ENCODE assay signal across 16 mouse cellular contexts in genomic region chr2:103684431-103684830, GRCm38 (mm10).
A peak's percentile ranks its signal among the peaks of the same experiment; 100 is the strongest.
DNase-seq lines count a peak whose midpoint lies in the region; ATAC-seq lines count a peak whose summit lies in the region.
"Had no signal": no experiment of that assay in that cellular context is flagged by ENCODE, and none has a peak within 500 bp of the region (broad histone marks: within the 10 kb centered on the region; RNA-seq: fewer than 3 reads in every experiment).

No protein-coding gene starts in this region.

- peaks cover 32% of the 10 kb centered on the region for H3K4me1 ChIP-seq in heart, embryonic 13.5 days
- H3K4me1 ChIP-seq in embryonic facial prominence, embryonic 13.5 days: peaks cover 71% of the 10 kb centered on the region
- no peaks in the 10 kb centered on the region for H3K4me1 ChIP-seq in midbrain, embryonic 16.5 days (ENCODE audit: control insufficient read depth, insufficient read depth, low read length)

- no peaks in the 10 kb centered on the region for H3K27me3 ChIP-seq in heart, embryonic 13.5 days (replicated peaks)
- no peaks in the 10 kb centered on the region for H3K27me3 ChIP-seq in embryonic facial prominence, embryonic 13.5 days
- H3K27me3 ChIP-seq in midbrain, embryonic 16.5 days (ENCODE audit: control insufficient read depth, insufficient read depth, low read depth, low read length): no peaks in the 10 kb centered on the region
- H3K27me3 ChIP-seq: kidney, embryonic 15.5 days had no signal

- H3K27ac ChIP-seq in heart, embryonic 13.5 days (replicated peaks): peak overlapping the region; percentile 26
- peak overlapping the region; percentile 86 for H3K27ac ChIP-seq in embryonic facial prominence, embryonic 13.5 days
- no peak overlapping the region for H3K27ac ChIP-seq in midbrain, embryonic 16.5 days (ENCODE audit: low read length)
- H3K27ac ChIP-seq: kidney, embryonic 15.5 days; liver, embryonic 15.5 days; midbrain, embryonic 12.5 days had no signal

- intact Hi-C loops in heart, postnatal 14 days (cut with DNase I): no loop called here

- 78% methylated on average over 2 of the region's 2 CpGs for WGBS in heart, embryonic 13.5 days
- WGBS in embryonic facial prominence, embryonic 13.5 days: 91% methylated on average over 2 of the region's 2 CpGs
- WGBS in midbrain, embryonic 16.5 days: 91% methylated on average over 2 of the region's 2 CpGs

- H3K4me3 ChIP-seq in heart, embryonic 13.5 days: no peak overlapping the region
- H3K4me3 ChIP-seq in embryonic facial prominence, embryonic 13.5 days: no peak overlapping the region
- no peak overlapping the region for H3K4me3 ChIP-seq in midbrain, embryonic 16.5 days (ENCODE audit: low read depth, low read length)
- H3K4me3 ChIP-seq: forebrain, embryonic 10.5 days; kidney, embryonic 15.5 days; liver, embryonic 15.5 days; midbrain, embryonic 12.5 days had no signal

- no peak overlapping the region for H3K9ac ChIP-seq in heart, embryonic 13.5 days
- H3K9ac ChIP-seq in embryonic facial prominence, embryonic 13.5 days: no peak overlapping the region
- no peak overlapping the region for H3K9ac ChIP-seq in midbrain, embryonic 16.5 days (ENCODE audit: low read depth, low read length)
- H3K9ac ChIP-seq: kidney, embryonic 15.5 days; liver, embryonic 15.5 days; midbrain, embryonic 12.5 days had no signal

- ATAC-seq in heart, embryonic 13.5 days (ENCODE audit: extremely low read depth, insufficient number of reproducible peaks, low FRiP score, low TSS enrichment): no peak
- ATAC-seq in embryonic facial prominence, embryonic 13.5 days (ENCODE audit: insufficient number of reproducible peaks, insufficient read depth, low FRiP score, low TSS enrichment, low read depth): no peak
- no peak for ATAC-seq in midbrain, embryonic 16.5 days
- no peak for ATAC-seq in granulocyte monocyte progenitor cell, adult 5-6 weeks (replicated peaks; ENCODE audit: poor library complexity, severe bottlenecking)

- no peaks in the 10 kb centered on the region for H3K9me3 ChIP-seq in heart, embryonic 13.5 days
- H3K9me3 ChIP-seq in embryonic facial prominence, embryonic 13.5 days: no peaks in the 10 kb centered on the region
- no peaks in the 10 kb centered on the region for H3K9me3 ChIP-seq in midbrain, embryonic 16.5 days (replicated peaks; ENCODE audit: control insufficient read depth, low read length, poor library complexity, severe bottlenecking)
- H3K9me3 ChIP-seq: forebrain, embryonic 10.5 days; G1E; kidney, embryonic 15.5 days; liver, embryonic 15.5 days; midbrain, embryonic 12.5 days had no signal

- no peak overlapping the region for H3K4me2 ChIP-seq in heart, embryonic 13.5 days
- H3K4me2 ChIP-seq in embryonic facial prominence, embryonic 13.5 days: no peak overlapping the region
- H3K4me2 ChIP-seq in midbrain, embryonic 16.5 days (ENCODE audit: low read length): no peak overlapping the region
- H3K4me2 ChIP-seq: kidney, embryonic 15.5 days; liver, embryonic 15.5 days; midbrain, embryonic 12.5 days had no signal

- H3K36me3 ChIP-seq in heart, embryonic 13.5 days: peaks cover 11% of the 10 kb centered on the region
- H3K36me3 ChIP-seq in embryonic facial prominence, embryonic 13.5 days: no peaks in the 10 kb centered on the region
- H3K36me3 ChIP-seq in midbrain, embryonic 16.5 days (ENCODE audit: control insufficient read depth, insufficient read depth, low read length): no peaks in the 10 kb centered on the region
- H3K36me3 ChIP-seq: G1E; kidney, embryonic 15.5 days; liver, embryonic 15.5 days; midbrain, embryonic 12.5 days had no signal

- DNase-seq in heart, postnatal 14 days: no peak
- peak; percentile 43 for DNase-seq in CD4-positive helper T cell, adult 2 months (ENCODE audit: low read depth, low spot score)
- DNase-seq in naive thymus-derived CD4-positive, alpha-beta T cell, adult 2 months (ENCODE audit: low read depth): peak; percentile 40
- DNase-seq in cerebellum, postnatal 14 days: no peak
- DNase-seq: adrenal gland, postnatal 10 days; cerebellum, adult 8-10 months; gastrocnemius, postnatal 36 days had no signal

Comparison
In these comparisons a context has a peak if more than half of its experiments do, and no peak if none do; other contexts are left out.
1. DNase-seq: peak in CD4-positive helper T cell, adult 2 months (single experiment) and naive thymus-derived CD4-positive, alpha-beta T cell, adult 2 months (single experiment); none in heart, postnatal 14 days (0 of 2) and cerebellum, postnatal 14 days (0 of 2).